Comparison of ENCODE assay signal across 9 mouse cellular contexts in genomic region chr11:32693431-32694141, GRCm38 (mm10). TPM values are rescaled to one million over a fixed set of nuclear protein-coding genes. Genes with fewer than 3 reads are reported as not detected.
DNase-seq lines count a peak whose midpoint lies in the region; ATAC-seq and TF ChIP-seq lines count a peak whose summit lies in the region.
"Had no signal": no experiment of that assay in that cellular context is flagged by ENCODE, and none has a peak within 500 bp of the region (broad histone marks: within the 10 kb centered on the region; RNA-seq: fewer than 3 reads in every experiment).

No protein-coding gene starts in this region.

- WGBS in heart, embryonic 11.5 days (ENCODE audit: insufficient replicate concordance): 61% methylated on average over 7 of the region's 7 CpGs
- WGBS in thymus, adult 2 months: 49% methylated on average over 7 of the region's 7 CpGs
- WGBS in heart, postnatal 0 days: 39% methylated on average over 7 of the region's 7 CpGs

- no peak overlapping the region for H3K27ac ChIP-seq in heart, embryonic 11.5 days (ENCODE audit: low read depth, low read length)
- H3K27ac ChIP-seq in thymus, adult 2 months (ENCODE audit: control insufficient read depth, insufficient read depth, low read length): no peak overlapping the region
- no peak overlapping the region for H3K27ac ChIP-seq in heart, postnatal 0 days (ENCODE audit: low read depth)
- H3K27ac ChIP-seq: liver, embryonic 15.5 days had no signal

- TF ChIP-seq POLR2A in thymus, adult 2 months (IDR thresholded peaks at IDR 0.05; ENCODE audit: control insufficient read depth, extremely low read depth, insufficient read depth, low read length, poor library complexity): no peak

- H3K36me3 ChIP-seq in heart, embryonic 11.5 days (ENCODE audit: control insufficient read depth, insufficient read depth, low read length): no peaks in the 10 kb centered on the region
- no peaks in the 10 kb centered on the region for H3K36me3 ChIP-seq in thymus, adult 2 months (ENCODE audit: control insufficient read depth, insufficient read depth, low read length)
- no peaks in the 10 kb centered on the region for H3K36me3 ChIP-seq in heart, postnatal 0 days (replicated peaks; ENCODE audit: control insufficient read depth, insufficient read depth, low read length)
- H3K36me3 ChIP-seq: liver, embryonic 15.5 days had no signal

- TF ChIP-seq CTCF in thymus, adult 2 months (IDR thresholded peaks at IDR 0.05; ENCODE audit: borderline replicate concordance, control insufficient read depth, extremely low read depth, insufficient read depth, low read length, poor library complexity): no peak
- peak; percentile 57 for TF ChIP-seq CTCF in heart, postnatal 0 days (IDR thresholded peaks at IDR 0.05; ENCODE audit: low read depth)

- H3K9me3 ChIP-seq in heart, embryonic 11.5 days (replicated peaks; ENCODE audit: control insufficient read depth, low read length): no peaks in the 10 kb centered on the region
- no peaks in the 10 kb centered on the region for H3K9me3 ChIP-seq in heart, postnatal 0 days (replicated peaks; ENCODE audit: control insufficient read depth, low read length)
- H3K9me3 ChIP-seq: liver, embryonic 15.5 days had no signal

- ATAC-seq in heart, embryonic 11.5 days (replicated peaks; ENCODE audit: insufficient number of reproducible peaks, low FRiP score, low TSS enrichment): no peak
- peak; percentile 57; the same call in 1 of the 2 replicates for ATAC-seq in heart, postnatal 0 days (ENCODE audit: insufficient read depth, low read depth)

- no peaks in the 10 kb centered on the region for H3K27me3 ChIP-seq in heart, embryonic 11.5 days (ENCODE audit: control insufficient read depth, insufficient read depth, low read length)
- no peaks in the 10 kb centered on the region for H3K27me3 ChIP-seq in thymus, adult 2 months (ENCODE audit: control insufficient read depth, insufficient read depth, low read length)
- no peaks in the 10 kb centered on the region for H3K27me3 ChIP-seq in heart, postnatal 0 days (ENCODE audit: control insufficient read depth, insufficient read depth, low read length)
- H3K27me3 ChIP-seq: liver, embryonic 15.5 days had no signal

- no peak overlapping the region for H3K4me2 ChIP-seq in heart, embryonic 11.5 days
- no peak overlapping the region for H3K4me2 ChIP-seq in heart, postnatal 0 days (ENCODE audit: low read depth, low read length)
- H3K4me2 ChIP-seq: liver, embryonic 15.5 days had no signal

- DNase-seq in heart, adult 8-10 months (ENCODE audit: low spot score): peak; percentile 27
- DNase-seq in thymus, postnatal 14 days: peak; percentile 15
- no peak for DNase-seq in thymus, adult 2 months
- DNase-seq in heart, postnatal 0 days (ENCODE audit: low spot score): no peak
- peak; percentile 34 for DNase-seq in telencephalon, adult 2 months (ENCODE audit: low read depth, low spot score)
- DNase-seq in right cerebral cortex, postnatal 14 days: no peak
- DNase-seq in layer of hippocampus, postnatal 14 days (ENCODE audit: low spot score in 2 of 2): no peak

- H3K4me1 ChIP-seq in heart, embryonic 11.5 days (ENCODE audit: control insufficient read depth, insufficient read depth, low read length): peaks cover 20% of the 10 kb centered on the region
- H3K4me1 ChIP-seq in thymus, adult 2 months (replicated peaks; ENCODE audit: control insufficient read depth, insufficient read depth, low read length): peaks cover 10% of the 10 kb centered on the region
- H3K4me1 ChIP-seq in heart, postnatal 0 days (ENCODE audit: control insufficient read depth, insufficient read depth): peaks cover 25% of the 10 kb centered on the region

- H3K9ac ChIP-seq in heart, embryonic 11.5 days (ENCODE audit: low read depth, low read length): no peak overlapping the region
- no peak overlapping the region for H3K9ac ChIP-seq in heart, postnatal 0 days (replicated peaks; ENCODE audit: low read depth, low read length)
- H3K9ac ChIP-seq: liver, embryonic 15.5 days had no signal

- no peak for TF ChIP-seq EP300 in heart, postnatal 0 days (IDR thresholded peaks at IDR 0.05; ENCODE audit: low read depth)

- no peak overlapping the region for H3K4me3 ChIP-seq in heart, embryonic 11.5 days (ENCODE audit: low read depth, low read length)
- no peak overlapping the region for H3K4me3 ChIP-seq in thymus, adult 2 months (ENCODE audit: control insufficient read depth, insufficient read depth, low read length)
- no peak overlapping the region for H3K4me3 ChIP-seq in heart, postnatal 0 days (ENCODE audit: low read depth, low read length)
- H3K4me3 ChIP-seq: liver, embryonic 15.5 days had no signal

RNA-seq across cellular contexts. Expression of gene Fbxw11, which starts 51.1 kb away (rescaled TPM):
- total RNA-seq in heart, adult 8-10 months (2022): 10 to 100 TPM; 44.2 to 51.4 (median 46.2) TPM
- polyA plus RNA-seq in heart, embryonic 11.5 days (2014; fragmentation: Nextera tagmentation; extraction: Ambion mirVana): 51.0 and 74.8 TPM in 2 replicates
- polyA plus RNA-seq in thymus, adult 2 months (2012; rRNA removed): 55.6 and 61.7 TPM in 2 replicates
- 58.3 and 80.4 TPM in 2 replicates for total RNA-seq in heart, postnatal 0 days (2014; rRNA removed; ENCODE audit: low replicate concordance)
- 40.5 and 45.9 TPM in 2 replicates for polyA plus RNA-seq in heart, postnatal 0 days (2015; fragmentation: Nextera tagmentation; extraction: Ambion mirVana)
- 100 to 1,000 TPM; 130 to 137 TPM for total RNA-seq in layer of hippocampus, postnatal 14 days (2021)

Comparison
In these comparisons a context has a peak if more than half of its experiments do, and no peak if none do; other contexts are left out.
1. DNase-seq: peak in heart, adult 8-10 months (single experiment), thymus, postnatal 14 days (single experiment) and telencephalon, adult 2 months (single experiment); none in thymus, adult 2 months (single experiment), heart, postnatal 0 days (single experiment), right cerebral cortex, postnatal 14 days (single experiment) and layer of hippocampus, postnatal 14 days (0 of 2).